Mouse (Mus musculus): ENCODE measurements around the gene Abat.
A peak's percentile ranks its signal among the peaks of the same experiment; 100 is the strongest.

The Abat gene

GRCm38 (mm10) chr16:8637217-8638051 lies 124.2 kb downstream of the Abat start, which contains the start of the genes Pmm2 and Tmem186:
Gene Pmm2 (plus strand): TSS chr16:8637674.
Gene Tmem186 (minus strand): TSS chr16:8637712.
- DNase-seq (ENCODE audit: low spot score): peak; percentile 82

- DNase-seq (ENCODE audit: low spot score): no peak
These were observed 124.9 kb downstream of the Abat start for GRCm38 (mm10) chr16:8638131-8638530.

GRCm38 (mm10) chr16:8639466-8640191 lies 126.4 kb downstream of the Abat start:
- DNase-seq (ENCODE audit: low spot score): no peak

GRCm38 (mm10) chr16:8643855-8644254 lies 130.6 kb downstream of the Abat start:
- peak; percentile 56 for DNase-seq (ENCODE audit: low spot score)

- peak; percentile 29 for DNase-seq (ENCODE audit: low spot score)
These were observed 132.3 kb downstream of the Abat start for GRCm38 (mm10) chr16:8645546-8645945.

- no peak for DNase-seq (ENCODE audit: low spot score)
These were observed 136.8 kb downstream of the Abat start for GRCm38 (mm10) chr16:8650007-8650406.

- DNase-seq (ENCODE audit: low spot score): no peak
These were observed 141.9 kb downstream of the Abat start for GRCm38 (mm10) chr16:8655108-8655507.

- DNase-seq (ENCODE audit: low spot score): no peak
These were observed 142.4 kb downstream of the Abat start for GRCm38 (mm10) chr16:8655599-8655998.

GRCm38 (mm10) chr16:8656256-8656655 lies 143.0 kb downstream of the Abat start:
- no peak for DNase-seq (ENCODE audit: low spot score)

GRCm38 (mm10) chr16:8658349-8658748 lies 145.1 kb downstream of the Abat start:
- DNase-seq (ENCODE audit: low spot score): no peak

- DNase-seq (ENCODE audit: low spot score): no peak
These were observed 145.5 kb downstream of the Abat start for GRCm38 (mm10) chr16:8658764-8659163.

- no peak for DNase-seq (ENCODE audit: low spot score)
These were observed 149.8 kb downstream of the Abat start for GRCm38 (mm10) chr16:8663022-8663421.

GRCm38 (mm10) chr16:8663606-8664539 lies 150.6 kb downstream of the Abat start:
- peak; percentile 55 for DNase-seq (ENCODE audit: low spot score)

GRCm38 (mm10) chr16:8665367-8665766 lies 152.1 kb downstream of the Abat start:
- DNase-seq (ENCODE audit: low spot score): no peak

- DNase-seq (ENCODE audit: low spot score): no peak
These were observed 153.2 kb downstream of the Abat start for GRCm38 (mm10) chr16:8666452-8666851.

- DNase-seq (ENCODE audit: low spot score): no peak
These were observed 154.0 kb downstream of the Abat start for GRCm38 (mm10) chr16:8667261-8667660.

GRCm38 (mm10) chr16:8667814-8668213 lies 154.6 kb downstream of the Abat start:
- DNase-seq (ENCODE audit: low spot score): no peak

GRCm38 (mm10) chr16:8668386-8668785 lies 155.2 kb downstream of the Abat start:
- DNase-seq (ENCODE audit: low spot score): no peak

GRCm38 (mm10) chr16:8669432-8669831 lies 156.2 kb downstream of the Abat start:
- no peak for DNase-seq (ENCODE audit: low spot score)

GRCm38 (mm10) chr16:8670041-8671035 lies 157.1 kb downstream of the Abat start:
- no peak for DNase-seq (ENCODE audit: low spot score)
